Mouse (Mus musculus) testis, adult 2 months (tissue): Measurements from ENCODE around the gene Cdr2. TPM values are rescaled to one million over a fixed set of nuclear protein-coding genes. Genes with fewer than 3 reads are reported as not detected.
"Not testable (repeated sequence)": the region's sequence is repeated elsewhere in the genome, so short reads cannot be mapped to it uniquely, and the experiment has no call there.

ENCODE experiments used
- H3K27ac ChIP-seq: fragments of 200-500 bp; 2 replicates; pipeline ENCODE4 v1.5.1; 2012; ENCODE audit warnings: low read depth, low read length; ENCODE audit not compliant: control insufficient read depth, insufficient read depth
- H3K27me3 ChIP-seq: fragments of 200-500 bp; 2 replicates; pipeline ENCODE4 v1.6.1; 2012; ENCODE audit warnings: mild to moderate bottlenecking, low read length, moderate library complexity; ENCODE audit not compliant: control insufficient read depth, insufficient read depth
- H3K36me3 ChIP-seq: fragments of 200-500 bp; 2 replicates; pipeline ENCODE4 v1.6.1; 2012; ENCODE audit warnings: mild to moderate bottlenecking, low read length; ENCODE audit not compliant: control insufficient read depth, insufficient read depth
- H3K4me1 ChIP-seq: fragments of 200-500 bp; 2 replicates; pipeline ENCODE4 v1.6.1; 2012; ENCODE audit warnings: low read length; ENCODE audit not compliant: control insufficient read depth, insufficient read depth
- H3K4me3 ChIP-seq: fragments of 200-500 bp; 2 replicates; pipeline ENCODE4 v1.5.1; 2012; ENCODE audit warnings: low read depth, mild to moderate bottlenecking, low read length, moderate library complexity, mixed read lengths; ENCODE audit not compliant: control insufficient read depth
- CTCF ChIP-seq: fragments of 200-500 bp; IDR thresholded peaks from 2 replicates; pipeline ENCODE4 v1.5.1; 2012; ENCODE audit warnings: low read depth, mild to moderate bottlenecking, inconsistent platforms, low read length, moderate library complexity; ENCODE audit not compliant: control insufficient read depth, insufficient read depth, insufficient replicate concordance
- POLR2A ChIP-seq: fragments of 200-500 bp; IDR thresholded peaks from 2 replicates; pipeline ENCODE4 v1.6.1; 2012; ENCODE audit warnings: low read depth, mild to moderate bottlenecking, inconsistent platforms, low read length, moderate library complexity; ENCODE audit not compliant: control insufficient read depth
- polyA plus RNA-seq: library from polyadenylated mRNA; depleted of rRNA; stranded (reverse); fragments of >200 nt; gene quantifications from 2 replicates; pipeline ENCODE4 v1.2.3, GENCODE M21; 2012; rRNA removed

Cdr2 gene
- polyA plus RNA-seq = 31.9 and 32.2 TPM in 2 replicates

DNA sequence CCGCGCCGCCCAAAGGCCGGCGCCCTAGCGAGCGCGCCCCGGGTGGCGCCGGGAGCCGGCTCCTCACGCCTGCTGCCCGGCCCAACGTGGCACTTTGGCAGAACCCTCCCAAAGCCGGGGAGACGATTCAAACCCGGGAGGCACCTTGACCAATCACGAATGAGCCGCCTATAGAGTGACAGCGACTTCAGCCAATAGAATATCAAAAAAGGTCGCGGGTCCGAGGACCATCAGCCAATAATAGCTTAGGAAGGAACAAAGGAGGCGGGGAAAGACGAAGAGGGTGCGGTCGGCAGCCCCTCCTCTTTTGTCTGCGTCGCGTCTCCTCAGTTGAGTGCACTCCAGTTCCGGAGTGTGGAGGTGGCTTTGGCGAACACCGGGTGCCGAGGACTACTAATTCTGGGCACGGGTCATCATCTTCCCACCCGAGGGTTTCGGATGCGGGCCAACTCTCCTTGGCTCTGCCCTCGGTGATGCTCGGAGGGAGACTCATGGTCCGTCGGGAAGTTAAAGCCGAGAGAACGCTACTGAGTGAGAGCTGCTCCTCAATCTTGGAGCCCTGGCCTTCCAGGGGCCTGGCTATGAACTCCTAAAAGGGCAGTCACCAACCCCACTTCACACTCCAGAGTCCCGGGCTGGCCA is at the start of gene Cdr2, which contains the start of gene Mfsd13b:
Cdr2 (minus strand) TSS at position 113 of the 642 bp plus-strand sequence.
Mfsd13b (plus strand) TSS at position 310 of the 642 bp plus-strand sequence.
- no peak for TF ChIP-seq CTCF
- TF ChIP-seq POLR2A = peak; percentile 79
- Histone ChIP-seq H3K27me3 (no peaks in the 10 kb centered on the region), H3K27ac (peak within 1 kb of the TSS; percentile 98), H3K4me3 (peak within 1 kb of the TSS; percentile 99), H3K36me3 (no peaks in the 10 kb centered on the region), H3K4me1 (no peaks in the 10 kb centered on the region)

DNA sequence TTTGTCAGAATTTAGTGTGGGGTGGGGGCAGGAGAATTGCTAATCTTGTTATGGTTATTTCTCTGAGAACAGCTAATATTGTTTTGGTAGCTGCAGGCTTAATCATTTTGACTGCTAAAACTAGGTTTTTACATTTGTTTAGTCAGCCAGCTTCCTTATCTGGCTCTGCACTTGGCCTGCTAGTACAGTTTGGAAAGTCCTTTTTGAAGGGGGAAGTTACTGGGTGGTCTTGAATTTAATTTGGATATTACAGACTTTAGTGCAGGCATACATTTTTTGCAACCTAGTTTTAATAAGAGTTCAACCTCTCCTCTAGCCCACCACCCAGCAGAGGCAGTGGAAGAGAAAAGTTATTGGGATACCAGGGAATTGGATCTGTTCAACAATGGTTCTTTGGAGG is 47.8 kb upstream of the Cdr2 start:
- not testable (repeated sequence) for H3K4me3 ChIP-seq, H3K27ac ChIP-seq, H3K36me3 ChIP-seq, H3K4me1 ChIP-seq, H3K27me3 ChIP-seq

DNA sequence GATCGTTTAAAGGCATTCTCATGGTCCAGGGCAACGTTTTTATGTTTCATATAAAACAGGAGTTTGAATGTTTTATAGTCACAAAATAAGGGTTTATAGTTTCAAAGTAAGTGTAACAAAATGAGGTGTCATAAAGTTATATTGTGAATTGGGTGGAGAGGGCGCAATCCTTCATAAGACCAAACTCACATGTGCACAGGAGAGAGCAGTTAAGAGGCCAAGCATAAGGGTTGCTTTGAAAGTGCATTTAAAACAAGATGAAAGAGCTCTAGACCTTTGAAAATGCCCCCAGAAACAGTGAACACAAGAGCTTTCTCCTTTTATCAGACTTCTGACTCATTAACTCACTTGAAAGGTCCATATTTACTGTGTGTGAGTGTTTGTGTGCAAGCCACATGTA is 44.2 kb upstream of the Cdr2 start:
- H3K4me3 ChIP-seq = no peak overlapping the region
- H3K27ac ChIP-seq = no peak overlapping the region
- TF ChIP-seq CTCF (no peak), POLR2A (no peak)
- no peaks in the 10 kb centered on the region for H3K27me3 ChIP-seq
- no peaks in the 10 kb centered on the region for H3K36me3 ChIP-seq
- H3K4me1 ChIP-seq = no peaks in the 10 kb centered on the region

DNA sequence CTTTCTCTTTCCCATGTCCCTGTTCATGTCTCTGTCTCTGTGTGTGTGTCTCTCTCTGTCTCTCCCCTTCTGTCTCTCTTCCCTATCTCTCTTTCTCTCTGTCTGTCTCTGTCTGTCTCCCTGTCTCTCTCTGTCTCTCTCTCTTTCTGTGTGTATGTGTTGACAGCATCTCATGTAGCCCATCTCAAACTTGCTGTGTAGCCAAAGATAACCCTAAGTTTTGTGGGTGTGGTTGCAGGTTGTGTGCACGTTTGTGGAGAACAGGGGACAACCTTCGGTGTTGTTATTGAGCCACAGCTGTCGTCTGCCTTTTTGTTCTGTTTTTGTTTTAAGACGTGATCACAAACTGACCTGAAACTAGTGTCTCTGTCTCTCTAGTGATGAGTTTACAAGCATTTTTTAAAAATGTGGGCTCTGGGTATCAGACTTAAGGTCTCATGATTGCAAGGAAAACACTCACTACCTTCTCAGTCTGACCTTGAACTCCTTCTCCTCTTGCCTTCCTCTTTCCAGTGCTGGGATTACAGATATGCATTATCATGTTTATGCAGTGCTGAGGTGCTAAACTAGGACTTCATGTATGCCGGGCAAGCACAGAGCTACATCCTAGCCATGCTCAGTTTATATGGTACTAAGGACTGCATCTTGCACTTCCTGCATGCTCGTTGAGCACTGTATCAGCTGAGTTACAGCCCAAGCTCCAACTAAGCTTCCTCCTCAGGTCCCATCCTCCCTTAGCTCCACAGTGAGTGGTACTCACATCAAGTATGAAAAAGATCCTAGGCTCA is 43.3 kb upstream of the Cdr2 start:
- Histone ChIP-seq H3K36me3 (no peaks in the 10 kb centered on the region), H3K4me1 (no peaks in the 10 kb centered on the region), H3K27ac (no peak overlapping the region), H3K27me3 (no peaks in the 10 kb centered on the region), H3K4me3 (no peak overlapping the region)
- TF ChIP-seq CTCF (no peak), POLR2A (no peak)

DNA sequence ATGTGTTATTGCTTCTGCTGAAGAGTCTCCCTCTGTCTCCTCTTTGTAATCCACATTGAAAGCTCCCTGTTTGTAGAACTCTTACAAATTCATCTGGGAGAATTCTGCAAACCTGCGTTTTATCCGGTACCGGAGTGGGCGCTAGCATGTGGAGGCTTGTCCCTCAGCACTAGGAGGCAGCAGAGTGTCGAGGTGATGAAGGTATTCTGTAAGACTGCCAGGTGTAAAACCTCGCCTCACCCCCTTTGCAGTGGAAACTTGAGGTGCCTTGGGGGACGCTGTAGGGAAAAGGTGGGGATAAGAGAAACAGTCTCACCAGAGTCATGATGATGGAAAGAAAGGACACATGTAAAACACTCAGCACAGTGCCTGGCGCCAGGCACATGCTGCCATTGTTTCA is 38.2 kb upstream of the Cdr2 start:
- Histone ChIP-seq H3K27ac (no peak overlapping the region), H3K4me3 (no peak overlapping the region), H3K4me1 (no peaks in the 10 kb centered on the region), H3K36me3 (no peaks in the 10 kb centered on the region), H3K27me3 (no peaks in the 10 kb centered on the region)
- no peak for TF ChIP-seq POLR2A
- TF ChIP-seq CTCF = peak; percentile 23; the same call in 1 of the 2 replicates

DNA sequence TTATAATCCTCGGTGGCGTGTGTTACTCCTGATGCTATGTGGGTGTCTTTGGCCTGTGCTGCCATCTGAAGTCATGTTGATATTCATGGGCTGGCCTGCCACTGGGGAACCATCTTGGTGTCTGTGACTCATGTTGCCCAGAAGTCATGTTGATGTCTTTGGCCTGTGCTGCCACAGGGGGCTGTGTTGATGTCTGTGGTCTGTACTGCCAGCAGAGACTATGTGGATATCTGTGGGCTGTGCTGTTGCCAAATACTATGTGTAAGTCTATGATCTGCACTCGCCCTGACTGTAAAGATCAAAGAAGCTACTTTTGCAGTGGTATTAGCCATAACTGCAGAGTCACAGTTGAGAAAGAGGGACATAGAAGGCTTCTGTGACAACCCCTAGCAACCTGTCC is 36.7 kb upstream of the Cdr2 start:
- TF ChIP-seq POLR2A = no peak
- no peak for TF ChIP-seq CTCF
- no peaks in the 10 kb centered on the region for H3K4me1 ChIP-seq
- H3K27me3 ChIP-seq = no peaks in the 10 kb centered on the region
- no peak overlapping the region for H3K27ac ChIP-seq
- no peaks in the 10 kb centered on the region for H3K36me3 ChIP-seq
- H3K4me3 ChIP-seq = no peak overlapping the region

DNA sequence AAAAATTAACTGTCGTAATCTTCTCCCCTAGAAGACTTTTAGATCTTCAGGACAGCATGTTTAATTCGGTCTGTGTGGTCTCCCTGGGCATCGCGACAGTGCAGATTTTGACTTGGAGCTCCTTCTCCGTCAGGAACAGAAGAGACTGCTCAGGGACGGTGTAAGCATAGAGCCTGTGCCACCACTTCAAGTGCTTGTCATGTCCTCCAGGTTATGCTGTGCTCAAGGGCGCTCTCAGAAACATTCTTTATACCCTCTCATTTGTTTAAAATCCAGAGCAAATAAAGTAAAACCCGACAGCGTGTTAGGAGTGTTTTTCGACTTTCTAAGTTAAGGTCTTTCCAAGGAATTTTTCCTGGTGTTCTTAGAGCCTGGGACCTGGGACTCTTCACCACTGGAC is 32.4 kb upstream of the Cdr2 start:
- no peaks in the 10 kb centered on the region for H3K4me1 ChIP-seq
- TF ChIP-seq CTCF (no peak), POLR2A (no peak)
- no peaks in the 10 kb centered on the region for H3K36me3 ChIP-seq
- no peak overlapping the region for H3K4me3 ChIP-seq
- no peaks in the 10 kb centered on the region for H3K27me3 ChIP-seq
- H3K27ac ChIP-seq = no peak overlapping the region
